Mouse (Mus musculus) embryonic fibroblast, embryonic 13.5 days (primary cell): Measurements from ENCODE around the gene Dnmt3a. TPM values are rescaled to one million over a fixed set of nuclear protein-coding genes. Genes with fewer than 3 reads are reported as not detected.

ENCODE experiments used
- H3K27ac ChIP-seq: 2 replicates; pipeline ENCODE4 v1.5.1; 2012; ENCODE audit warnings: low read length, control low read depth, inconsistent platforms; ENCODE audit not compliant: insufficient read depth
- H3K4me1 ChIP-seq: 2 replicates; pipeline ENCODE4 v1.6.1; 2011; ENCODE audit warnings: low read length; ENCODE audit not compliant: control insufficient read depth, insufficient read depth
- H3K4me3 ChIP-seq: 2 replicates; pipeline ENCODE4 v1.5.1; 2011; ENCODE audit warnings: mild to moderate bottlenecking, control low read depth, low read length; ENCODE audit not compliant: insufficient read depth
- CTCF ChIP-seq: IDR thresholded peaks from 2 replicates; pipeline ENCODE4 v1.5.1; 2011; ENCODE audit warnings: mild to moderate bottlenecking, control low read depth, low read length, moderate library complexity, borderline replicate concordance; ENCODE audit not compliant: insufficient read depth
- POLR2A ChIP-seq: IDR thresholded peaks from 2 replicates; pipeline ENCODE4 v1.6.1; 2011; ENCODE audit warnings: low read depth, mild to moderate bottlenecking, control low read depth, low read length, moderate library complexity
- polyA plus RNA-seq: library from polyadenylated mRNA; stranded (reverse); fragments of >200 nt; gene quantifications from 2 replicates; pipeline ENCODE4 v1.2.4, GENCODE M21; 2011; ENCODE audit warnings: low read depth; ENCODE audit not compliant: missing spikeins, insufficient read length

The Dnmt3a gene
- polyA plus RNA-seq, 1 experiment, result 27.0 TPM

DNA sequence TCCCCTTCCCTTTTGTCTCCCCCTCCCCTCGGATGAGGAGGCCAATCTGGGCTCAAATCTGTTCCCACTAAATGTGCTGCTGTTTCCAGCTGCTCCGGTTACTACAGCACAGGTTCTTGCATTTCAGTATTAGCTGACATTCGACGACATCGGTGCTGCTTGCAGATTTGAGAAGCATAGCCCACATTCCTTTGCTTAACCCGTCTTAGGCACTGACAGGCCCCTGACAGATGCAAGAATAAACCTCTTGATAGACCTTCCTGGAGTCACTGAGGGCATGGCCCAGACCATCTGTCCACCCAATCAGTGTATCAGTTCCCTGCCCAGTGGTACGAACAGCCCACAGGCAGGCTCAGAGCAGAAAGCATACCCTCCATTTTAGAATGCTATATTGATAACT, 38.1 kb downstream of the Dnmt3a start:
- H3K4me1 ChIP-seq, result peaks cover 5% of the 10 kb centered on the region; the same call in 1 of the 2 replicates
- TF ChIP-seq CTCF, result no peak
- TF ChIP-seq POLR2A, result no peak
- no peak overlapping the region for H3K4me3 ChIP-seq
- no peak overlapping the region for H3K27ac ChIP-seq

DNA sequence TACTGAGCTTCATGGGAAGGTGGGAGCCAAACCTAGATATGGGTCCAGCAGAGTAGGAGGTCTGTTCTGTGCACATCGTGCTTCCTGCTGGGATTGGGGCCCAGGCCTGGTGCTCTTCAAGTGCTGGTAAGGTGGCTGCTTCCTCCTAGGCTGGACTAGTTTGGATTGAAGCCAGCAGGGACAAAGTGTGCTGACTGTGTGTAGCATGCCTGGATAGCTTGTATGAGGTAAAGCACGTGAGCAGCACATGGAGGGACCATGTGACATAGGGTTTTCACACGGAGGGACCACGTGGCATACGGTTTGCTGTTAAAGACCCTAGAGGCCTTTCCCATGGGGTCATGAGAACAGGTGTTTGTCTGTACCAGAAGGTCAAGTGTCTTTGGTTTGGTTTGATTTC, 38.5 kb downstream of the Dnmt3a start:
- Histone ChIP-seq H3K4me3 (no peak overlapping the region), H3K27ac (no peak overlapping the region), H3K4me1 (peaks cover 5% of the 10 kb centered on the region; the same call in 1 of the 2 replicates)
- no peak for TF ChIP-seq CTCF
- TF ChIP-seq POLR2A, result no peak

DNA sequence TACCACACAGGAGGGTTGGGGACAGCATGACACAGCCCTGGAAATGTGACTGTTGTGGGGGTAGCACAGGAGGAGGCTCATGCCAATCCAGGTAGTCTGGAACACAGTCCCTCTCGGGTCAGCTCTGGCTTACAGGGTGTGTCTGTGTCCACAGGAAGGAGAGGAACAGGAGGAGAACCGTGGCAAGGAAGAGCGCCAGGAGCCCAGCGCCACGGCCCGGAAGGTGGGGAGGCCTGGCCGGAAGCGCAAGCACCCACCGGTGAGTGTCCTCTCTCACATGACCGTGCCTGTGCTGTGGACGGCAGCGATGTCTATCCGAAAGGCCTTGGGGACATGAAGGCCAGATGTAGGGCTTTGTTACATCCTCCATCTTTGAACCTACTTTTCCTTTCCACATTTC, 43.7 kb downstream of the Dnmt3a start:
- TF ChIP-seq POLR2A (no peak), CTCF (no peak)
- H3K4me1 ChIP-seq, result peaks cover 4% of the 10 kb centered on the region; the same call in 1 of the 2 replicates
- H3K4me3 ChIP-seq, result no peak overlapping the region
- H3K27ac ChIP-seq, result no peak overlapping the region

DNA sequence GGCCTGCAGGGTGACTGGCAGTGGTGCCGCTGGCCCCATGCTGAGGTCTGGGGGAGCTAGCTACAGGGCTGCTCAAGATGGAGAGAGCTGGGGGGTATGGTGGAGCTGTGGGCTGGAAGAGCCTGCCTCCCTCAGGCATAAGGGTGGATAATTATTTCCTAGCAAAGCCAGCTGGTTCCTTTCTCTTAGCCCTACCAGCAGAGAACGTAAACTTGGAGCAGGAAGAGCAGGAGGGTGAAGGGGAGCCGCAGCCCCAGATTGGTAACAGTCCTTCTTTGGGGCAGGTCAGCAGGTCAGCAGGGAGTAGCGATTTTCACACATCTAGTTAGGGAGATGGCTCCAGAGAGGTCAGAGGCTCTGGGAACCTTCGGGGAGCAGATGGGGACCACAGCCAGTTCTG, 44.4 kb downstream of the Dnmt3a start:
- TF ChIP-seq CTCF, result no peak
- TF ChIP-seq POLR2A, result no peak
- H3K27ac ChIP-seq, result no peak overlapping the region
- peaks cover 9% of the 10 kb centered on the region for H3K4me1 ChIP-seq
- H3K4me3 ChIP-seq, result no peak overlapping the region

DNA sequence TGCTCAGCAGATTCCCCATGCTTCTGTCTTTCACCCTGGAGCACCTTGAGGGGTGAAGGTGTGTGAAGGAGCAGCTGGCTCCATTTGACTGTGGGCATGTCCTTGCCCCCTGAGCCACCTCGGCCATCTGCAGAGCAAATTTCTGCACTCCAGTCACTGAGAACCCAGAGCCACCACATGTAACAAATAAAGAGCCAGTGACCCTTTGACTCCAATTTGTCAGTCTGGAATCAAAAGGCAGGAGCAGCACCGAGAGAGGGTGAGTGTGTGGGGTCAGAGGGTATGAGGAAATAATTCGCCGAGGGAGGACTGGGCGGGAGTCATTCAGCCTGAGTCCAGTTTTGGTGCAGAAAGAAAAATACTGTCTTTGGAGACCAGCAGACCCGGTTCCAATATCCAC, 44.9 kb downstream of the Dnmt3a start:
- no peak overlapping the region for H3K27ac ChIP-seq
- peaks cover 15% of the 10 kb centered on the region for H3K4me1 ChIP-seq
- H3K4me3 ChIP-seq, result no peak overlapping the region
- no peak for TF ChIP-seq POLR2A
- TF ChIP-seq CTCF, result no peak

DNA sequence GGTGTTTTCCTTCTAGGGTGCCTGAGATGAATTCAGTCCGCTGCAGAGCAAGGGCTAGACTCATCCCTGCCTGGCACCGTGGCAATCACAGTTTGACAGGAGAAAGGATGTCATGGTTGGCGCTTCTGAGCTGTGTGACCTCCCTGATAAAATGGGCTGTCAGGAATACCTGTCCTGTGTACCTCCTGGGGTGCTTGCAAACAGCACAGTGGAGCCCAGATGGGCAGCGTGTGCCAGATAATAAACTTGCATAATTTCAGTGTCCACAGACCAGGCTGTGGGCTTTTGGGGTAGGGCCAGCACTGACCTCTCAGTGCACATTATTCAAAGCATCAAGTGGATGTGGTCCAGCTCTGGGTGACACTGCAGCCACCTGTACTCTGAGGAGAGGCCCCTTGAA, 45.4 kb downstream of the Dnmt3a start:
- Histone ChIP-seq H3K4me3 (no peak overlapping the region), H3K27ac (no peak overlapping the region), H3K4me1 (peaks cover 19% of the 10 kb centered on the region)
- TF ChIP-seq POLR2A (no peak), CTCF (no peak)

DNA sequence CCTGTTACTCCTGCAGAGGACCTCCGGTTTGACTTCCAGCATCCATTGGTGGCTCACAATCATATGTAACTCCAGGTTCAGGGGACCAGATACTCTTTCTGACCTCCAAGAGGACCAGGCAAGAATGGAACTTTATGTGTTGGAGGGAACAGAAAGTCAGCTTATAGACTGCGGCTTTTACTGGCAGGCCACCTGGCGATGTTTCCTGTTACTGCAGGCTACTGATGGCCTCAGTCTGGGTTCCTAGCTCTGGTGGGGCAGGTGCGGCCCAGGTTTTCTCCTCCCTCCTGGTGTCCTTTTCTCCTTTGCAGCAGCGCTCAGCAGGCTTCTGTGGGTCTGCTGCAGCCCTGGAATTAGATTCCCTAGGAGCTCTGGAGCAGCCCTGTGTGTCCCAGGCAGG, 46.7 kb downstream of the Dnmt3a start:
- Histone ChIP-seq H3K4me1 (peaks cover 22% of the 10 kb centered on the region), H3K4me3 (no peak overlapping the region), H3K27ac (no peak overlapping the region)
- TF ChIP-seq CTCF (no peak), POLR2A (no peak)

DNA sequence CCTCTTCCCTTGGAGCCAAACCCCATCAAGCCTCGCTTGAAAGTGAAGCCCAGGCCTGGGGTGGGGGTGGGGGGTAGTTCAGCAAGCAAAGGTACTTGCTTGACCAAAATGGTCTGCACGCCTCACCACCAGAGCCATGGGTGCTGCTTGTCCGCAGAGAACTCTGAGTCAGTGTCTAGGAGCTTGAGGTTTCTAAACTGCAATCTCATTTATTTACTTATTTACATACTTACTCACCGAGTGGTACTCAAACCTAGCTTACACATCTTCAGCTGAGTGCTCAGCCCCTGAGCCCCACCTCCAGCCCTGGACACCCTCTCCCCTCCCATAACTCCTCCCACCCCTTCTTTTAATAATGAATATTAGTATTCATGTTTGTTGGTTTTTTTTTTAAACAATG, 48.6 kb downstream of the Dnmt3a start:
- no peak for TF ChIP-seq CTCF
- no peak for TF ChIP-seq POLR2A
- Histone ChIP-seq H3K27ac (peak overlapping the region; percentile 59; the same call in 1 of the 2 replicates), H3K4me3 (no peak overlapping the region), H3K4me1 (peaks cover 22% of the 10 kb centered on the region)

DNA sequence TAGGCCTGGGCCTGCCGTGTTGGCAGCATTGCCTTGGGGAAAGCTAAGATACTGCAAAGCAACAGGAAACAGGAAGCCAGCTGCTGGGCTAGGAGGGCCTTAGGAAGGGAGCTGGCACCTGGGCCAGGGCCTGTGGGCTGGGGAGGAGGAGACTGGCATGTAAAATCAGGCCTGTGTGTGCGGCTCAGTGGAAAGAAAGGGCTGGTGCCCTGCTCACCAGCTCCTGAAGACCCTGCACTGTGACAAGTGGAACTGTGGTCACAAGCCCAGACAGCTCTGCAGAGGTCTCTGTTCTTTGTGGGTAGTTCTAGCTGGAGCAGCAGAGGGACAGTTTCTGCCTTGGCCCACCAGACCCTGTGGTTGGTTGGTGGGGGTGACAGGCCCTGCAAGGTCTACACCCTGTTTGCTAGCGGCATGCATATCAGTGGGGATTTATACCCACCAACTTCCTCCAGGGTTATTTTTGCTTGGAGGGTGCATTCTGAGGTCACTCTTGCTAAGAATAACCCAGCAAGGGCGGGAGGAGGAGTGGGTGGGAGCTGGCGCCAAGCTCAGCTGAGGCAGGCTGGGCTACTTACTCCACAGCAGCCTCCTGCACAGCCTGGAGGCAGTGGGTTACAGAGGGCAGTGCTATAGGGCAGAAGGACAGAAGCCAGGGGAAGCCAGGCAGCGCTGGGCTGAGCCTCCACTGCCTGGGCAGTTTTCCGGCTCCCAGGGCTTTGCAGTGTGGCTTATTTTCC, 50.1 kb downstream of the Dnmt3a start:
- TF ChIP-seq CTCF, result no peak
- TF ChIP-seq POLR2A, result no peak
- peak overlapping the region; percentile 51 for H3K27ac ChIP-seq
- H3K4me3 ChIP-seq, result no peak overlapping the region
- H3K4me1 ChIP-seq, result peaks cover 22% of the 10 kb centered on the region

DNA sequence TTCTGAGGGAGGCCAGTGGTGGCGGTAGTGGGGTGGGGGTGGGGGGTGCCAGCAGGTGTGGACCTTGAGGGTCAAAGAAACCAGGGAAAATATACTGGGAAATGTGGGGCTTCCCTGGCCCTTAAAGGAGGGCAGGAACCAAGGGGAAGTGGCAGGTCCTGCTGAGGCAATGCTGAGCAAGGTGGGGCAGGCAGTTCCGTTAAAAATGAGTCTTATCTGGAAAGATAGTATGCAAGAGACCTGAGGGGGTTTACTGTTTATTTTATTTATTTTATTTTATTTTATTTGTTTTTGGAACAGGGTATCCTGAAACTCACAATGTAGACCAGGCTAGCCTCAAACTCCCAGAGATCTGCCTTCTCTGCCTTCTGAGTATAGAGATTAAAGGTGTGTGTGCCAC, 50.9 kb downstream of the Dnmt3a start:
- no peak overlapping the region for H3K27ac ChIP-seq
- TF ChIP-seq CTCF, result no peak
- no peak for TF ChIP-seq POLR2A
- peaks cover 22% of the 10 kb centered on the region for H3K4me1 ChIP-seq
- no peak overlapping the region for H3K4me3 ChIP-seq
